Mouse (Mus musculus) spleen, postnatal 4 days (tissue): ENCODE measurements at regions not wholly inside any gene's neighbourhood (a gene's known extent, or its start where the extent isn't known, plus 50 kb on each side); places are given as distances from the start of the nearest gene placed in this dataset.

Experiments used
- DNase-seq, 2 experiments: peaks; one replicate each; pipeline ENCODE4 v3.0.0; 2022; ENCODE audit warnings: low spot score in 2 of 2

GRCm38 (mm10) chr2:26787312-26787711, 77.5 kb downstream of the Abo start:
- DNase-seq, result no peak

- DNase-seq, result no peak
Measured at GRCm38 (mm10) chr2:26777016-26777415, 87.8 kb downstream of the Abo start.

- DNase-seq, result no peak
Measured at GRCm38 (mm10) chr2:26753357-26753756, 82.3 kb upstream of the Lcn4 start.

GRCm38 (mm10) chr2:26751916-26752315, 80.8 kb upstream of the Lcn4 start:
- peak in 1 of 2 experiments; percentile 51 for DNase-seq

GRCm38 (mm10) chr2:26744341-26744740, 73.3 kb upstream of the Lcn4 start:
- peak in 1 of 2 experiments; percentile 37 for DNase-seq

GRCm38 (mm10) chr2:26738926-26739325, 67.8 kb upstream of the Lcn4 start:
- peak in 1 of 2 experiments; percentile 22 for DNase-seq

GRCm38 (mm10) chr2:26737725-26738124, 66.6 kb upstream of the Lcn4 start:
- peak in 1 of 2 experiments; percentile 30 for DNase-seq
